Mouse (Mus musculus) lung, embryonic 14.5 days (tissue): ENCODE results near the gene Atg4b. TPM values are rescaled to one million over a fixed set of nuclear protein-coding genes. Genes with fewer than 3 reads are reported as not detected.

Experiments used
- ATAC-seq: fragments of 200-750 bp; cut with Nextera tagmentation; 2 replicates; pipeline ENCODE4 v1.8.0; 2017; ENCODE audit warnings: mild to moderate bottlenecking, moderate TSS enrichment, moderate library complexity; ENCODE audit not compliant: insufficient read depth
- DNase-seq: peaks from one replicate; pipeline ENCODE4 v3.0.0-alpha.2; 2015
- H3K27ac ChIP-seq: fragments of 300-500 bp; sonication (generic); 2 replicates; pipeline ENCODE4 v1.5.1; 2014; ENCODE audit warnings: low read depth, mild to moderate bottlenecking, moderate library complexity
- H3K27me3 ChIP-seq: fragments of 300-500 bp; sonication (generic); 2 replicates; pipeline ENCODE4 v1.6.1; 2014; ENCODE audit warnings: low read length, control low read depth; ENCODE audit not compliant: insufficient read depth
- H3K36me3 ChIP-seq: fragments of 300-500 bp; sonication (generic); 2 replicates; pipeline ENCODE4 v1.6.1; 2014; ENCODE audit warnings: control low read depth; ENCODE audit not compliant: insufficient read depth
- H3K4me1 ChIP-seq: fragments of 300-500 bp; sonication (generic); 2 replicates; pipeline ENCODE4 v1.6.1; 2014; ENCODE audit warnings: antibody characterized with exemption, control low read depth; ENCODE audit not compliant: insufficient read depth
- H3K4me2 ChIP-seq: fragments of 300-500 bp; sonication (generic); 2 replicates; pipeline ENCODE4 v1.6.1; 2014; ENCODE audit warnings: mild to moderate bottlenecking
- H3K4me3 ChIP-seq: fragments of 300-500 bp; sonication (generic); 2 replicates; pipeline ENCODE4 v1.5.1; 2014; ENCODE audit warnings: low read depth, low read length
- H3K9ac ChIP-seq: fragments of 300-500 bp; sonication (generic); 2 replicates; pipeline ENCODE4 v1.6.1; 2014
- H3K9me3 ChIP-seq: fragments of 300-500 bp; sonication (generic); 2 replicates; pipeline ENCODE4 v1.6.1; 2016; ENCODE audit warnings: low read depth, low read length, control low read depth
- CTCF ChIP-seq: IDR thresholded peaks from 2 replicates; pipeline ENCODE4 v1.5.1; 2016; ENCODE audit warnings: antibody characterized with exemption, low read depth
- WGBS: fragments of 180-500 bp; shearing (Covaris S2); extraction: QIAGEN DNeasy Blood & Tissue Kit; methylation state at CpG from one replicate; pipeline ENCODE4 v1.1.7; 2014; 5-methylcytosine and 5-hydroxymethylcytosine counted together
- polyA plus RNA-seq: library from polyadenylated mRNA; unstranded; fragments of >200 nt; fragmentation: Nextera tagmentation; extraction: Ambion mirVana; gene quantifications from 2 replicates; pipeline ENCODE4 v1.2.1, GENCODE M21; 2014

Gene Atg4b
- polyA plus RNA-seq, 1 experiment from 2014 or later, result 94.0 TPM

DNA sequence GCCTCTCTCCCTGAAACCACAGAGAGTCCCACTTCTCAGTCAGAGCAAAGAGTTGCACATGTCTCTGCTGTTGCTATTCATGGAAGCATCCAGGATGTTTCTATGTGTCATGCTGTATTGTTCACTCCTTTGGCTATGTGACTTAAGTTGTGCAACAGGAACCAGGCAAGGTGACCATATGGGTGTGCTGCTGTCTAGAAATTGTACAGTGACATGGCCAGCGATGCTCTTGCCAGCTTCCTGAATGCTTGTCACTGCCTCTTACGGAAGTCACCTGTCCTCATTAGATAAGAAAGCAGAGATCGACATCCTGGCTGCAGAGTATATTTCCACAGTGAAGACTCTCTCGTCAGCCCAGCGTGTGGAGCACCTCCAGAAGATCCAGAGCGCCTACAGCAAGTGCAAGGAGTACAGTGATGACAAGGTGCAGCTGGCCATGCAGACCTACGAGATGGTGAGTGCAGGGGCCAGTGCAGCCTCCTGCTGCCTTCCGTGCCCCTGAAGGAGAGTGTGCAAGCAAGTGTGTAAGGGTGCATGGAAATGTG, 60.3 kb downstream of the Atg4b start:
- no peaks in the 10 kb centered on the region for H3K27me3 ChIP-seq
- no peak overlapping the region for H3K4me2 ChIP-seq
- H3K9ac ChIP-seq, result no peak overlapping the region
- 81% methylated on average over 8 of the region's 8 CpGs for WGBS
- no peak for DNase-seq
- no peak overlapping the region for H3K27ac ChIP-seq
- TF ChIP-seq CTCF, result no peak
- H3K4me3 ChIP-seq, result no peak overlapping the region
- no peaks in the 10 kb centered on the region for H3K4me1 ChIP-seq
- H3K36me3 ChIP-seq, result peaks cover 92% of the 10 kb centered on the region
- H3K9me3 ChIP-seq, result no peaks in the 10 kb centered on the region
- no peak for ATAC-seq

DNA sequence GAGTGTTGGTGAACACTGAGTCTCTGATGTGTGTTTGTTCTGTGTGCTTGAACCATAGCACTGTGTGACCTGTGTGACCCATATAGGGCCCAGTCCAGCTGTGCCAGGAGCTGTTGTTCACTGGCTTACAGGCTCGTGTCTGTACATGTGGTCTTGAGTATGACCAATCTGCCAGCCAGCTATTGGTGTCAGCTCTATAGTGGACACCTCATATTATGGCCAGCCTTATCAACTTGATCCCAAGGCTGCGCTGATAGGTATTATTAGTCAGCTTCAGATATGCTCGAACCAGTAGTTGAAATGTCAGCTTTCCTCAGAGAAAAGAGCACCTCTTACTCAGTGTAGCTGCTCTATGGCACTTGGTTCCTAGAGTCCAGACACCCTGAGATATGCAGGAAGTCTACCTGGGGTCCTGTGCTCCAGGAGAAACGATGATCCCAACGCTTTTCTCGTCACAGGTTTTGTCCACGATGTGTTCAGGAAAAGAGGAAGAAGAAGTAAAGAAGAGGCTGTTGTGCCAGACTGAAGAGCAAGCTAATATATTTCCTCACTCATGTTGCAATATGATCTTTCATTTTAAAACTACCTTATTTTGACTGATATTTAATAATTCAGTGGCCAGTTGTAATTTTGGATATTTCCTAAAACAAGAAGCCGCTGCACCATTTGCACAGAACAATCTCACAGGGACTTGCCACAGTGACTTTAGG, 66.7 kb downstream of the Atg4b start:
- Histone ChIP-seq H3K9me3 (no peaks in the 10 kb centered on the region), H3K4me2 (no peak overlapping the region), H3K9ac (no peak overlapping the region), H3K36me3 (peaks cover 85% of the 10 kb centered on the region), H3K27me3 (no peaks in the 10 kb centered on the region), H3K4me1 (no peaks in the 10 kb centered on the region), H3K27ac (no peak overlapping the region), H3K4me3 (no peak overlapping the region)
- no peak for DNase-seq
- WGBS, result 94% methylated on average over 8 of the region's 8 CpGs
- ATAC-seq, result no peak
- TF ChIP-seq CTCF, result no peak

DNA sequence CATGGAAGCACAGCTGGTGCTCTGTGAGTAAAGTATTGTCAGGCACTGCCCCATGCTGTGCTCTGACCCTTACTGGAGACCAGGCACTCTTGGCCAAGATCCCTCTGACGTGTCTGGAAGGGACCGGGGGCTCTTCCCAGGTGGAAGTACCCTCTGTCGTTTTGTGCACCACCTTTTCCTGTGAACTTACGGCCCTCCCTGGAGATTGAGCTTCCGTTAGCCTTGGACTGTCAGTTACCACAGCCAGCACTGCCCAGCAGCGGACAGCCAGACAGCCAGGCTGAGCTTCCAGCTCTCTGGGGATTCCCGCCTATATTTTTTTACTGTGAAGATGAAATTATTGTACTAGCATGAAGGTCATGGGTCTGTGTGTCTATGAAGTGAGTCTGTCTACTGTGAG, 67.4 kb downstream of the Atg4b start:
- no peak overlapping the region for H3K9ac ChIP-seq
- H3K4me1 ChIP-seq, result no peaks in the 10 kb centered on the region
- TF ChIP-seq CTCF, result no peak
- no peaks in the 10 kb centered on the region for H3K9me3 ChIP-seq
- no peak overlapping the region for H3K4me2 ChIP-seq
- no peak overlapping the region for H3K27ac ChIP-seq
- H3K4me3 ChIP-seq, result no peak overlapping the region
- 89% methylated on average over 7 of the region's 7 CpGs for WGBS
- no peak for DNase-seq
- no peaks in the 10 kb centered on the region for H3K27me3 ChIP-seq
- ATAC-seq, result no peak
- H3K36me3 ChIP-seq, result peaks cover 78% of the 10 kb centered on the region

DNA sequence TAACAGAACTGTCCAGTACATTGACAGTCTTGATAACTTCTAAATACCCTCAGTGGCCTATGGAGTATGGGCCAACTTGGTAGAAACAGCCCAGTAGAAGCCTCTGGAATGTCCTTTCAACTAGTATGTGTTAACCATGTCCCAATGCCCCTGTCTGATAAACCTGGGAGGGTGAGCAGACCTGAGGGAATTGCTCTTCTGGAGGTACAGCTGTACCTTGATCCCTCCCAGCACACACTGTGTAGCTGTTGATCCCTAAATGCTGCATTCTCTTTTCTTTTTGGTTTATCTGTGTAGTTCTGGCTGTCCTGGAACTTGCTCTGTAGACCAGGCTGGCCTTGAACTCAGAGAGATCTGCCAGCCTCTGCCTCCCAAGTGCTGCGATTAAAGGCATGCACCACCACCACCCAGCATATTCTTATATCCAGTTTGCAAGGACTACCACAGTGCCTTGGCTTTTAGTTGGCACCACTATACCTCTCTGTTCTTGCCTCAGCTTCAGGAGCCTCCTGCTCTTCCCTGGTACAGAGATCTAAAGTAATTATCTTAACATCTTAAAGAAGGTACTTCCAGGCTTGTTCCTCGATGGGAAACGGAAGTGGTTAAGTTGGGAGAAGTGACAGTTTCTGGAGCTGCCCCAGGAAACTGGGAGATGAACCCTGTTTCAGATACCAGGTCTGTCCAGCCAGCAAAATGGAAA, 72.6 kb downstream of the Atg4b start:
- ATAC-seq, result no peak
- H3K4me1 ChIP-seq, result peaks cover 3% of the 10 kb centered on the region; the same call in 1 of the 2 replicates
- H3K9me3 ChIP-seq, result no peaks in the 10 kb centered on the region
- 73% methylated on average over 3 of the region's 3 CpGs for WGBS
- no peak for DNase-seq
- no peaks in the 10 kb centered on the region for H3K27me3 ChIP-seq
- H3K4me2 ChIP-seq, result peak overlapping the region; percentile 89
- H3K36me3 ChIP-seq, result peaks cover 31% of the 10 kb centered on the region
- peak overlapping the region; percentile 95; the same call in 1 of the 2 replicates for H3K27ac ChIP-seq
- H3K9ac ChIP-seq, result peak overlapping the region; percentile 63; the same call in 1 of the 2 replicates
- TF ChIP-seq CTCF, result no peak
- no peak overlapping the region for H3K4me3 ChIP-seq

DNA sequence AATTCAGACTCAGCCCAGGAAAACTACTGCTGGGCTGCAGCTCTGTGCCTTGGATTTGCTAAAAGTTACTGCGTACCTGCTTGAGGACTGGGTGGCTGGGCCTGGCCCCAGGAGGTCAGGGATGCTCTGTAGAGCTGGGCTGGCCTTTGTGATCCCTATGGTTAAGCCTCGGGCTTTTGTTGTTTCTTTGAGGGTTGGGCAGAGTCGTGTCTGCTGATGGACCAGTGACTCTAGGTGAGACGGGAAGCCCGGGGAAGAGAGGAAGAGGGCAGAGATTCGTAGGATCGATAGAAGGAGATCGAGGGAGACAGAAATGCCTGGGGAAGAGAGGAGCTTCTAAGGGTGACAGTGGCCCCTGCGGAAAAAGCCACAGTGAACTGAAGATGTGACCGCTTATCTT, 73.3 kb downstream of the Atg4b start, which contains the start of gene D2hgdh:
Gene D2hgdh, plus strand, starts transcription at position 301 of the 400 bp plus-strand sequence.
- Histone ChIP-seq H3K27me3 (no peaks in the 10 kb centered on the region), H3K9me3 (no peaks in the 10 kb centered on the region), H3K4me3 (peak within 1 kb of the TSS; percentile 57), H3K9ac (peak within 1 kb of the TSS; percentile 63), H3K4me2 (peak within 1 kb of the TSS; percentile 89), H3K27ac (peak within 1 kb of the TSS; percentile 95), H3K36me3 (peaks cover 24% of the 10 kb centered on the region), H3K4me1 (peaks cover 3% of the 10 kb centered on the region; the same call in 1 of the 2 replicates)
- ATAC-seq (peak; percentile 11; the same call in 1 of the 2 replicates), DNase-seq (no peak)
- 8% methylated on average over 10 of the region's 10 CpGs for WGBS
- TF ChIP-seq CTCF, result no peak

DNA sequence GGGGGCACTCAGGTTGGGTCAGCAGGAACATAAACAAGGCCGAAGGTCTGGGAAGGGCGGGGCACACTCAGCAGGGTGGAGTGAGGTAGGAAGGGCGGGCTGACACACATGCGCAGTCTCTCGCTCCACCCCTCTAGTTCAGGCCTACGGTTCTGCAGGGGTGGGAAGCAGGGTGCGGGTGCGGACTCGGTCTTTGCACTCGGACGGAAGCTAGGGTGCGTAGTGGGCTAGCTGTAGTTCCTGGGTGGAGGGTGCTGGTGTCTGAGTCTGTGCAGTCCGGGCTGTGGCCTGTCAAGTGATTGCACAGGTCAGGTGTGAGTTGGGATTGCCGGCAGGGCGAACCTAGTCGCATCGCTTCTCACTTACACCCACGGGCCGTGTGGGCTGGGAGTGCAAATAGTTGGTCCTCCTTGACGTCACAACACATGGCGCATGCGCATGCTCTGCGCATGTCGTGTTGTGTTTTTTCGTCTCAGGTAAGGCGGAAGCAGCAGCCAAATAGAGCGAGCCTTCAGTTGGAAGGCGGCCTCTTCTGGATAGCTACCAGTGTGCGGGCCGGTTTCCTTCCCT, 73.9 kb downstream of the Atg4b start:
- WGBS, result 4% methylated on average over 30 of the region's 30 CpGs
- peak; percentile 97 for ATAC-seq

More for the DNA sequence above, 73.9 kb downstream of the Atg4b start:
- Histone ChIP-seq H3K27ac (peak overlapping the region; percentile 95), H3K4me2 (peak overlapping the region; percentile 89), H3K9me3 (no peaks in the 10 kb centered on the region), H3K4me3 (peak overlapping the region; percentile 57), H3K36me3 (peaks cover 18% of the 10 kb centered on the region), H3K9ac (peak overlapping the region; percentile 63), H3K27me3 (no peaks in the 10 kb centered on the region), H3K4me1 (peaks cover 3% of the 10 kb centered on the region; the same call in 1 of the 2 replicates)
- peak; percentile 47 for TF ChIP-seq CTCF
- DNase-seq, result peak; percentile 97
